Mouse (Mus musculus) megakaryocyte, embryonic 14.5 days (primary cell): Measurements from ENCODE around the gene Syt2.

Experiments used
- FLI1 ChIP-seq: IDR thresholded peaks from 2 replicates; pipeline ENCODE4 v1.6.1; 2012; ENCODE audit warnings: low read length, inconsistent platforms, mixed read lengths
- GATA1 ChIP-seq: IDR thresholded peaks from 3 replicates; pipeline ENCODE4 v1.6.1; 2012; ENCODE audit warnings: mixed read lengths, low read length, inconsistent platforms, borderline replicate concordance

DNA sequence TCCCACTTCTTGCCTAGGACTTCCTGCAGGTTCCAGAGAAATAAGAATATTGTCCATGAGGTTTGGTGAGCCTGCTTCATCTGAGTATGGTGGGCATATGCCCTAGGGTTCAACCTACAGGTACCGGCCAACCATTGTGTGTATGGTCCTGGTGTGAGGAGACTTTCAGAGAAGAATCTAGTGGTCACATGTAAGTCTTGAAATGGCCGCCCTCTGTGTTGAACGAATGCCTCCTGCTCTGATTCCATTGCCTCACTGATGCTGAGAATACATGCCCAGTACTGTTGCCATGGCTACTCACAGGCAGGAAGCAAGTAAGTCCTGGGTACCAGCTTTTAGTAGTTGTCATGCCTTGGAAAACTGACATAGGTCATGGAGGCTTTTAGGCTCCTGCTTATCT lies 10.2 kb upstream of the Syt2 start:
- TF ChIP-seq GATA1: no peak
- no peak for TF ChIP-seq FLI1
